Mouse (Mus musculus): ENCODE results near the gene Ablim2. TPM values are rescaled to one million over a fixed set of nuclear protein-coding genes. Genes with fewer than 3 reads are reported as not detected.

Ablim2 gene
- polyA plus RNA-seq, 1 experiment: 5.1 TPM

- Histone ChIP-seq H3K36me3 (ENCODE audit: control insufficient read depth, insufficient read depth, low read length) (no peaks in the 10 kb centered on the region), H3K27ac (ENCODE audit: insufficient read depth, low read length) (no peak overlapping the region), H3K4me3 (ENCODE audit: extremely low read depth, insufficient read depth, insufficient read length) (no peak overlapping the region), H3K4me1 (ENCODE audit: control insufficient read depth, insufficient read depth, insufficient read length) (no peaks in the 10 kb centered on the region), H3K27me3 (ENCODE audit: control insufficient read depth, insufficient read depth, low read length) (no peaks in the 10 kb centered on the region)
- 85% methylated on average over 3 of the region's 3 CpGs for WGBS
- TF ChIP-seq CTCF (IDR thresholded peaks at IDR 0.05; ENCODE audit: extremely low read depth, insufficient read depth, insufficient read length, insufficient replicate concordance) (no peak), POLR2A (IDR thresholded peaks at IDR 0.05; ENCODE audit: low read depth, low read length) (no peak)
- DNase-seq (ENCODE audit: low read depth in 1 of 2, low spot score in 2 of 2): no peak
Measured at GRCm38 (mm10) chr5:35830101-35830500, 72.4 kb downstream of the Ablim2 start.

- WGBS: 94% methylated on average over 4 of the region's 4 CpGs
- no peak for DNase-seq (ENCODE audit: low read depth in 1 of 2, low spot score in 2 of 2)
- no peaks in the 10 kb centered on the region for H3K27me3 ChIP-seq (ENCODE audit: control insufficient read depth, insufficient read depth, low read length)
Measured at GRCm38 (mm10) chr5:35833881-35834280, 76.2 kb downstream of the Ablim2 start.

GRCm38 (mm10) chr5:35836992-35837391 is 79.3 kb downstream of the Ablim2 start:
- TF ChIP-seq POLR2A (IDR thresholded peaks at IDR 0.05; ENCODE audit: low read depth, low read length): no peak
- no peak for TF ChIP-seq CTCF (IDR thresholded peaks at IDR 0.05; ENCODE audit: extremely low read depth, insufficient read depth, insufficient read length, insufficient replicate concordance)
- 95% methylated on average over 15 of the region's 15 CpGs for WGBS
- Histone ChIP-seq H3K27ac (ENCODE audit: insufficient read depth, low read length) (no peak overlapping the region), H3K4me1 (ENCODE audit: control insufficient read depth, insufficient read depth, insufficient read length) (no peaks in the 10 kb centered on the region), H3K4me3 (ENCODE audit: extremely low read depth, insufficient read depth, insufficient read length) (no peak overlapping the region), H3K36me3 (ENCODE audit: control insufficient read depth, insufficient read depth, low read length) (no peaks in the 10 kb centered on the region), H3K27me3 (ENCODE audit: control insufficient read depth, insufficient read depth, low read length) (no peaks in the 10 kb centered on the region)
- DNase-seq (ENCODE audit: low read depth in 1 of 2, low spot score in 2 of 2): no peak

More at GRCm38 (mm10) chr5:35833881-35834280, 76.2 kb downstream of the Ablim2 start:
- no peaks in the 10 kb centered on the region for H3K36me3 ChIP-seq (ENCODE audit: control insufficient read depth, insufficient read depth, low read length)
- no peak overlapping the region for H3K27ac ChIP-seq (ENCODE audit: insufficient read depth, low read length)
- no peaks in the 10 kb centered on the region for H3K4me1 ChIP-seq (ENCODE audit: control insufficient read depth, insufficient read depth, insufficient read length)
- no peak for TF ChIP-seq POLR2A (IDR thresholded peaks at IDR 0.05; ENCODE audit: low read depth, low read length)
- no peak for TF ChIP-seq CTCF (IDR thresholded peaks at IDR 0.05; ENCODE audit: extremely low read depth, insufficient read depth, insufficient read length, insufficient replicate concordance)
- H3K4me3 ChIP-seq (ENCODE audit: extremely low read depth, insufficient read depth, insufficient read length): no peak overlapping the region

DNA sequence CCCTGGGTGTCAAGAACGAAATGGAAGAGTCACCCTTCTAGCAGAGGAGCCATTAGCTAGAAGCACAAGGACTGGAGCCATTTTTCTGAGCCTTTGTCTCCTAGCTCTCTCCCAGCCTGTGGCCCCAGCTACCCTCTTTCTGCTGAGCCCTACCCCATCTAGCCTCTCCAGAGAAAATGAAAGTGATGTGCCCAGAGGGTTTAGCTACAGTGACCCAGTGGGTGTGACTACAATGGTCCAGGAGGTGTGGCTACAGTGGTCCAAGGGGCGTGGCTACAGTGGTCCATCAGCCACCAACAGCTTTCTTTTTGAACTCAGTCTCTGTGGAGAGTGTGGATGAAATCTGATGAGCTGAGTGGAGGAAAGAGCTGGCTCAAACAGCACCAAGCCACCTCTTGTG is 81.6 kb downstream of the Ablim2 start:
- Histone ChIP-seq H3K36me3 (ENCODE audit: control insufficient read depth, insufficient read depth, low read length) (no peaks in the 10 kb centered on the region), H3K4me3 (ENCODE audit: extremely low read depth, insufficient read depth, insufficient read length) (no peak overlapping the region), H3K27me3 (ENCODE audit: control insufficient read depth, insufficient read depth, low read length) (no peaks in the 10 kb centered on the region), H3K27ac (ENCODE audit: insufficient read depth, low read length) (no peak overlapping the region), H3K4me1 (ENCODE audit: control insufficient read depth, insufficient read depth, insufficient read length) (no peaks in the 10 kb centered on the region)
- TF ChIP-seq CTCF (IDR thresholded peaks at IDR 0.05; ENCODE audit: extremely low read depth, insufficient read depth, insufficient read length, insufficient replicate concordance) (no peak), POLR2A (IDR thresholded peaks at IDR 0.05; ENCODE audit: low read depth, low read length) (no peak)
- no peak for DNase-seq (ENCODE audit: low read depth in 1 of 2, low spot score in 2 of 2)
- WGBS: 52% methylated on average over 2 of the region's 2 CpGs

- Histone ChIP-seq H3K4me3 (ENCODE audit: extremely low read depth, insufficient read depth, insufficient read length) (no peak overlapping the region), H3K27ac (ENCODE audit: insufficient read depth, low read length) (no peak overlapping the region), H3K4me1 (ENCODE audit: control insufficient read depth, insufficient read depth, insufficient read length) (no peaks in the 10 kb centered on the region), H3K27me3 (ENCODE audit: control insufficient read depth, insufficient read depth, low read length) (no peaks in the 10 kb centered on the region), H3K36me3 (ENCODE audit: control insufficient read depth, insufficient read depth, low read length) (no peaks in the 10 kb centered on the region)
- WGBS: 67% methylated on average over 5 of the region's 5 CpGs
- DNase-seq (ENCODE audit: low read depth in 1 of 2, low spot score in 2 of 2): no peak
- TF ChIP-seq POLR2A (IDR thresholded peaks at IDR 0.05; ENCODE audit: low read depth, low read length): no peak
- no peak for TF ChIP-seq CTCF (IDR thresholded peaks at IDR 0.05; ENCODE audit: extremely low read depth, insufficient read depth, insufficient read length, insufficient replicate concordance)
Measured at GRCm38 (mm10) chr5:35851485-35851884, 93.8 kb downstream of the Ablim2 start.

GRCm38 (mm10) chr5:35853463-35853862 is 95.8 kb downstream of the Ablim2 start:
- H3K27ac ChIP-seq (ENCODE audit: insufficient read depth, low read length): no peak overlapping the region
- TF ChIP-seq CTCF (IDR thresholded peaks at IDR 0.05; ENCODE audit: extremely low read depth, insufficient read depth, insufficient read length, insufficient replicate concordance): no peak
- TF ChIP-seq POLR2A (IDR thresholded peaks at IDR 0.05; ENCODE audit: low read depth, low read length): no peak
- no peaks in the 10 kb centered on the region for H3K4me1 ChIP-seq (ENCODE audit: control insufficient read depth, insufficient read depth, insufficient read length)
- H3K27me3 ChIP-seq (ENCODE audit: control insufficient read depth, insufficient read depth, low read length): no peaks in the 10 kb centered on the region
- no peak overlapping the region for H3K4me3 ChIP-seq (ENCODE audit: extremely low read depth, insufficient read depth, insufficient read length)
- DNase-seq (ENCODE audit: low read depth in 1 of 2, low spot score in 2 of 2): no peak
- H3K36me3 ChIP-seq (ENCODE audit: control insufficient read depth, insufficient read depth, low read length): no peaks in the 10 kb centered on the region
- WGBS: 88% methylated on average over 4 of the region's 4 CpGs

- H3K4me3 ChIP-seq (ENCODE audit: extremely low read depth, insufficient read depth, insufficient read length): no peak overlapping the region
- no peak overlapping the region for H3K27ac ChIP-seq (ENCODE audit: insufficient read depth, low read length)
- H3K27me3 ChIP-seq (ENCODE audit: control insufficient read depth, insufficient read depth, low read length): no peaks in the 10 kb centered on the region
- no peak for TF ChIP-seq CTCF (IDR thresholded peaks at IDR 0.05; ENCODE audit: extremely low read depth, insufficient read depth, insufficient read length, insufficient replicate concordance)
- no peak for TF ChIP-seq POLR2A (IDR thresholded peaks at IDR 0.05; ENCODE audit: low read depth, low read length)
- no peaks in the 10 kb centered on the region for H3K4me1 ChIP-seq (ENCODE audit: control insufficient read depth, insufficient read depth, insufficient read length)
- H3K36me3 ChIP-seq (ENCODE audit: control insufficient read depth, insufficient read depth, low read length): no peaks in the 10 kb centered on the region
- 48% methylated on average over 3 of the region's 3 CpGs for WGBS
- DNase-seq (ENCODE audit: low read depth in 1 of 2, low spot score in 2 of 2): no peak
Measured at GRCm38 (mm10) chr5:35856245-35856644, 98.6 kb downstream of the Ablim2 start.

All from spleen, adult 2 months (tissue).